Mouse (Mus musculus): ENCODE data around the gene Ccdc85c. TPM values are rescaled to one million over a fixed set of nuclear protein-coding genes. Genes with fewer than 3 reads are reported as not detected.

The Ccdc85c gene
- polyA plus RNA-seq, 1 experiment: 48.9 TPM

- no peak for TF ChIP-seq CTCF (IDR thresholded peaks at IDR 0.05; ENCODE audit: borderline replicate concordance, extremely low read depth, insufficient read depth, insufficient read length)
- no peak for TF ChIP-seq POLR2A (IDR thresholded peaks at IDR 0.05; ENCODE audit: borderline replicate concordance, extremely low read depth, insufficient read depth, insufficient read length, poor library complexity, severe bottlenecking)
- peak; percentile 6 for DNase-seq (ENCODE audit: low read depth)
Measured at GRCm38 (mm10) chr12:108171336-108171735, 103.9 kb downstream of the Ccdc85c start.

DNA sequence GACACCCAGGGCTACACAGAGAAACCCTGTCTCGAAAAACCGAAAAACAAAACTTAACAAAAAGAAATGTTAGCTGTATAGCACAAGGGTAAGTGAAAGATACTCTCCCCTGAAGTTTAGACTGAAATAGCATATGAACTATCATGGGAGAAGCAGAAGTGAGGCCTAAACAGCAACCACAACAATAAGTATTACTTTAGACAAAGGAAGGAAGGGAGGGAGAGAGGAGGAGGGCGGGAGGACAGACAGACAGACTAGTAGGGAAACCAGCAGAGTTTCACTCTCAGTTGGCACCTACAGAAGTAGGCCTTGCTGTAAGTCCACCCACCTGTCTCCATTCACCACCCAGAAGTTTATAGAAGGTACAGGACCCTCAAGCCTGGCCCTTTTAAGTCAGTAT, 104.8 kb downstream of the Ccdc85c start:
- no peak for DNase-seq (ENCODE audit: low read depth)
- TF ChIP-seq CTCF (IDR thresholded peaks at IDR 0.05; ENCODE audit: borderline replicate concordance, extremely low read depth, insufficient read depth, insufficient read length): no peak
- TF ChIP-seq POLR2A (IDR thresholded peaks at IDR 0.05; ENCODE audit: borderline replicate concordance, extremely low read depth, insufficient read depth, insufficient read length, poor library complexity, severe bottlenecking): no peak

DNA sequence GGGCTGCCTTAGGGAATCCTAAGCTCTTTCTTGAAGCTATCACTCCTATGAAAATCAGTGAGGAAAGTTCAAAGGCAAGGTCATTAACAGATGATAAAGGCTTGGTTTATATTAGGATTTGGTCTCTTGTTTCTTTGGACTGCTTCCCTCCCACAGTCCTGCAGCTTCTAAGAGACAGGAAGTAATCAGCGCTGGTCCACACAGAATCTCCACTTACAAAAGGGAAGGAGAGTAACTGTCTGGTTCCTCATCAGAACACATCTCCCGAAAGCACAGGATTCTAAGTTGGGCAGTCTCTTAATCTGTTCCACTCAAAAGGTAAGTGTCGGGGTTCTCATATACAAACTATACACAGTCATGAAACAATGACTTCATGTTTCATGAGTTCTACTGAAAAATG, 106.3 kb downstream of the Ccdc85c start:
- no peak for DNase-seq (ENCODE audit: low read depth)
- TF ChIP-seq POLR2A (IDR thresholded peaks at IDR 0.05; ENCODE audit: borderline replicate concordance, extremely low read depth, insufficient read depth, insufficient read length, poor library complexity, severe bottlenecking): no peak
- no peak for TF ChIP-seq CTCF (IDR thresholded peaks at IDR 0.05; ENCODE audit: borderline replicate concordance, extremely low read depth, insufficient read depth, insufficient read length)

- TF ChIP-seq POLR2A (IDR thresholded peaks at IDR 0.05; ENCODE audit: borderline replicate concordance, extremely low read depth, insufficient read depth, insufficient read length, poor library complexity, severe bottlenecking) (no peak), CTCF (IDR thresholded peaks at IDR 0.05; ENCODE audit: borderline replicate concordance, extremely low read depth, insufficient read depth, insufficient read length) (no peak)
- DNase-seq (ENCODE audit: low read depth): peak; percentile 20
Measured at GRCm38 (mm10) chr12:108163706-108164105, 111.5 kb downstream of the Ccdc85c start.

DNA sequence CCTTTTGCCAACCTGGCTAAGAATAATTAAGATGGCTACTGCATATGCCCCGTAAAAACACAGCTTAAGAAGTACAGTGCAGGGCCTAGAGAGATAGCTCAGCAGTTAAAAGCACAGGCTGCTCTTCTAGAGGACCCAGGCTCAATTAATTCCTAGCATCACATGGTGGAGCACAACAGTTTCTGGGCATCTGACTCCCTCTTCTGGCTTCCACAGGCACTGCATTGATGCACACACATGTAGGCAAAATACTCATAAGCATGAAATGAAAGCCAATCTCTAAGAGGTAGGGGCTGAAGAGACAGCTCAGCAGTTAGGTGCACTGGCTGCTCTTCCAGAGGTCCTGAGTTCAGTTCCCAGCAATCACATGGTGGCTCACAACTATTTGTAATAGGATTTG, 113.2 kb downstream of the Ccdc85c start:
- TF ChIP-seq CTCF (IDR thresholded peaks at IDR 0.05; ENCODE audit: borderline replicate concordance, extremely low read depth, insufficient read depth, insufficient read length) (peak; percentile 52; the same call in 1 of the 2 replicates), POLR2A (IDR thresholded peaks at IDR 0.05; ENCODE audit: borderline replicate concordance, extremely low read depth, insufficient read depth, insufficient read length, poor library complexity, severe bottlenecking) (no peak)
- peak; percentile 45 for DNase-seq (ENCODE audit: low read depth)

DNA sequence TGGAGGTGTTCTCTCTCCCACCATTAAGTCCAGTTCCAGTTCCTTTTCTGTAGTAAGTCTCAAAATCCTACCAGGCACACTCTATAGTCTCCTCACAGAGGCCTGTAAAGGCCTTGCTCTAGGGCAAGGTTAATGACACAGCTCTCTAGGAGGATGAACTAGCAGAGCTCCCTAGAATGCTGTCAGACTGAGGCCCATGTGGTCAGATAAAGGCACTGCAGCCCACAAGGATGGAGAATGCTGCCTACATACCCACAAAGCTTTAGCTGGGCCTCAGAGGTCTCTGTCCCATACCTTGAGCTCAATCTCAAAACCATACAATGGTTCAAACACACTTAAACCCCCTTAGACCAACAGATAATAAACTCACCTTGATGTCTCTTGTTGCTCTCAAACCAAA, 115.4 kb downstream of the Ccdc85c start:
- no peak for TF ChIP-seq CTCF (IDR thresholded peaks at IDR 0.05; ENCODE audit: borderline replicate concordance, extremely low read depth, insufficient read depth, insufficient read length)
- TF ChIP-seq POLR2A (IDR thresholded peaks at IDR 0.05; ENCODE audit: borderline replicate concordance, extremely low read depth, insufficient read depth, insufficient read length, poor library complexity, severe bottlenecking): no peak
- no peak for DNase-seq (ENCODE audit: low read depth)

Other genes starting within 250 kb of the Ccdc85c start
- 65.5 and 72.6 TPM in 2 replicates for gene Setd3, start 96.1 kb downstream of the Ccdc85c start, polyA plus RNA-seq (2012; rRNA removed)
- gene Ccnk, start 95.8 kb downstream of the Ccdc85c start, polyA plus RNA-seq (2012; rRNA removed): 28.2 and 41.3 TPM in 2 replicates
- gene Hhipl1, start 30.8 kb upstream of the Ccdc85c start, polyA plus RNA-seq (2012; rRNA removed): 3.9 and 4.3 TPM in 2 replicates
- 31.0 and 52.6 TPM in 2 replicates for gene Cyp46a1, start 59.0 kb upstream of the Ccdc85c start, polyA plus RNA-seq (2012; rRNA removed)
- gene Eml1, start 95.5 kb upstream of the Ccdc85c start, polyA plus RNA-seq (2012; rRNA removed): 40.9 and 45.6 TPM in 2 replicates

Measured in brain, embryonic 14.5 days (tissue).